Mouse (Mus musculus) gastrocnemius, adult 8-10 months (tissue): ENCODE results near the gene Lrrd1. TPM values are rescaled to one million over a fixed set of nuclear protein-coding genes. Genes with fewer than 3 reads are reported as not detected.
"Not testable (repeated sequence)": the region's sequence is repeated elsewhere in the genome, so short reads cannot be mapped to it uniquely, and the experiment has no call there.

ENCODE experiments used
- DNase-seq, 2 experiments: peaks; one replicate each; pipeline ENCODE4 v3.0.0; 2022; ENCODE audit warnings: low spot score in 2 of 2
- total RNA-seq, 4 experiments: library from RNA; stranded (reverse); gene quantifications; 2 replicates each; pipeline ENCODE4 v1.2.4; 2022

The Lrrd1 gene
- total RNA-seq = not detected

DNA sequence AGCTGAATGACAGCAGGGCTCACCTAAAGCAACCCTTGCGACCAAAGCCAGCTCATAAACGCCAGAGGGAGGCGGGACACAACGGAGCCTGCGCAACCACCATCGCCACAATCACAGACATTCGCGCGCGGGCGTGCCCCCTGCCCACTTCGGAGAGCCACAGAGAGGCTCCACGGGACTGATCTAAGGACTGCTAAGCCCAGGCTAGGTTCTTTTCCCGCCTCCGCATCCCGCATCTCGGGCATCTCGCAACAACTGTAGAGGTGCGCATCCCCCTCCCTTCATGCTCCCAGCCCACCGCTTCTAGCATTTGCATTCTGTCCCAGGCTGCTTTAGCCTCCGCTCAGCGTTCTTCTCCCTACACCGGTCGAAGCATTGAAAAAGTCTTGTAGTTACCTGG lies at the start of gene Lrrd1:
TSS of gene Lrrd1 (plus strand) at position 148 of the 400 bp plus-strand sequence.
- no peak for DNase-seq

- DNase-seq = not testable (repeated sequence)
Measured at GRCm38 (mm10) chr5:3797101-3797500, 47.9 kb upstream of the Lrrd1 start.

GRCm38 (mm10) chr5:3798656-3799055 lies 46.3 kb upstream of the Lrrd1 start:
- DNase-seq = not testable (repeated sequence)

DNA sequence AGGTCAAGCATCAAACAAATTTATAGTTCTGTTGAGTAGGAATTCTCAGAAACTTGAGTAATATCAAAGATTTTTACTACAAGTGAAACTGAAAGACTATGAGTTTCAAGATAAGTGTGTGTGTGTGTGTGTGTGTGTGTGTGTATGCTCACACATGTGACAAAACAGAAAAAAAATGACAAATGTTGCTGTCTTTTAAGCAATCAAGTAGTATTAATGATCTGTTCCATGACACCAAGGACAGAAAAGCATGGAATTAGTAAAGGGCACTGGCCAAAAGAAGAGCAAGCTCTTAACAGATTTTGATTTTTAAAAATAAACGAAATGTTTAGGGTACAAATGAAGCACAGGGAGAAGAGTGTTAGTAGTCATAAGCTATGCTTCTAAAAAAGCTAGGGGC lies 44.9 kb upstream of the Lrrd1 start:
- no peak for DNase-seq

DNA sequence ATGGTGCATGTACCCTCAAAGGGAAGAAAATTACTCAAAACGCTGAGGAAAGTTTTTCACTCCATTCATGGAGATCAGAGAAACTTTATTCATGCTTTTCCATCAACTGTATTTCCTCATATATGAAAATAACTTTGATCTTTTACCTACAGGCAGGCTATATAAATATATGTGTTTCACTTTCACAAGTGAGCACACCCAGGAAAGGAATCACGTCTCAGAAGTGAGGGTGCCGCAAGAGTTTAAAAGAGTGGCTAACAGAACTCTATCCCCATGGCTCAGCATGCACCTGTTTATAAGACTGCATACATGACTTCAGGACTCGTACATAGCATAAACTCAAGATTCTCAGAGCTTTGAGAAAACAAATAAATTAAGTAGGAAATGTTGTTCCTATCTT lies 44.1 kb upstream of the Lrrd1 start:
- DNase-seq = no peak

DNA sequence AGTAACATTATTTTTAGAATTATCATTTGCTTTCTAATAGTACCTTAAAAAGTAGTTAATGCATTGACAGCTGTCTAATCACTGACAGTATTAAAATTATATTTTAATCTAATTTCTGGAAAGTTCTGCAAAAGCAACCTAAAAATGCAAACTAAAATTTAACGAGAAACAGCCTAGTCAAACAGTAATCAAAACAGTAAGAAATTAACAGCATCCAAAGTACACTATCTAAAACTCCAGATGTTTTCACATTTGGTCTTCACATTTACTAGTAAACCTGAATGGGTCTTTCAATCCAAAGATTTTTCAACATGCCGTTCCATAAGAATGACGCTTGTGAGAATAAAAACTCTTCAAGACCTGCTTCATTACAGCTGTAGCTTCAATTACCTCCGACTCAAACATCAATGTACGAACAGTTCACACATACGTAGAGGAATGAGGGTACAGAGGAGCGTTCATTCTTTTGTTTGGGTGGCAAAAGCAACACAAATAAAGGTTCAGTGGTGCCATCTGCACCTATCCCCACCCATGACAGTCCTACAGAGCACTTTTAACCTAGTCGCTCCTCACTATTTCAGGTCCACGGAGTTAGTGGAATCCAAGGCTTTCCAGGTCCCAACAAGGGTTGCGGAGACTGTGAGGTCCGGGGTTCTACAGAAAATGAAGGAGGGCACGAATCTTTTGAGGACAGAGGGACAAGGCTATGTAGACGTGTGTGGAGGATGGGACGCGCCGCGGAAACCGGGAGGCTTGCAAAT lies 43.1 kb upstream of the Lrrd1 start:
- DNase-seq = no peak

GRCm38 (mm10) chr5:3802433-3803291 lies 42.3 kb upstream of the Lrrd1 start, which contains the start of the genes Ankib1 and Krit1:
Gene Ankib1, minus strand, starts transcription at chr5:3802925.
Gene Krit1, plus strand, starts transcription at chr5:3803184.
- peak; percentile 71 to 82 for DNase-seq

- DNase-seq = no peak
Measured at GRCm38 (mm10) chr5:3803292-3804165, 41.4 kb upstream of the Lrrd1 start.

DNA sequence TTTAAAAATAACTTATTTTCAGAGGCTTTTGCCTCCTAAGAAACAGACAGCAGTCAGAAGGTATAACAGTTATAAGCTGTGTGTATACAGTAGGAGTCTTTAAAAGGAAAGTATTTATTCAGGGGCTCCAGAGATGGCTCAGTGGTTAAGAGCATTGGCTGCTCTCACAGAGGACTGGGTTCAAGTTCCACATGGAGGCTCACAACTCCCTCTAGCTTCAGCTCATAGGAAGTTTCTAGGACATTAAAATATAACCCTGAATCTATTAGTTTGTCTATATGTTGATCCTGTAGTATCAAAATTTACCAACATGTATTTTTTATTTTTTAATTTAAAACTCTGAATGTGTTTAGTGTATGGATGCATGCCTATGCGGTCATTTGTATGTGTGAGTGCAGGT lies 36.5 kb upstream of the Lrrd1 start:
- no peak for DNase-seq

- no peak for DNase-seq
Measured at GRCm38 (mm10) chr5:3834107-3834506, 10.9 kb upstream of the Lrrd1 start.

GRCm38 (mm10) chr5:3870161-3870560 lies 25.2 kb downstream of the Lrrd1 start:
- no peak for DNase-seq

DNA sequence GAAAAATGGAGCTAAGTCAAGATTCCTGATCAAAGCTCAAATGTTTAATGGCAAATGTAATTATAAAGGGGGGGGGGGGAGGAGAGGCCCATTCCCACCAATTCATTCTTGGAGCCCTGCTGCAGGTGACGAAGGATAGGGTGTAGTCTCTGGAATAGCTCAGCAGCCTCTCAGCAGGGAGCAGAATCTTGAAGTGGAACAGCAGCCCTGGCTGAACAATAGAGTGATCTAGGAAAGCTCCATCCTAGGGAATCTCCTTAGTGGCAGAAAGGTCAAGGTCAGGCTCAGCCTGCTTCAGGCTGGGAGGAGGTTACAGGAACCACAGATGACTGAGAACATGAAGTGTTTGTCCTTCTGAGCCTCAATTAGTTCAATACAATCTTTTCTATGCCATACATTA lies 27.4 kb downstream of the Lrrd1 start:
- DNase-seq = no peak

DNA sequence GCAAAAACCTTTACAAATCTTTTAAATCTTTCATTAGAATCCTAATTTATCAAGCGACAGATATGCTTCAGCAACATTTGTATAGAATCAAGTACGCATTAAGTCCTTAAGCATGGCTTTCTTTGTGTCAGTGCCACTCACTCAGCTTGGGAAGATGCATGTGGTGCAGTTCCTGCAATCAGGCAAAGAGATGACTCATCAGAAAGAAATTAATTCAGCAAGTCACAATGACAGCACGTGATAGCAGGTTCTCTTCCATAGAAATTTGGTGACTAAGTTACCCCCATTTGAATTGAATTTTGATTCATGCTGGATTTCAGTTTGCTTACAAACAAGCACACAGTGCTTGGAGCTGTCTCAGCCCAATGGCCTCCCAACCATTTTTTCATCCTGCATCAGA lies 28.5 kb downstream of the Lrrd1 start:
- DNase-seq = no peak

GRCm38 (mm10) chr5:3886862-3887261 lies 41.9 kb downstream of the Lrrd1 start:
- DNase-seq = not testable (repeated sequence)

DNA sequence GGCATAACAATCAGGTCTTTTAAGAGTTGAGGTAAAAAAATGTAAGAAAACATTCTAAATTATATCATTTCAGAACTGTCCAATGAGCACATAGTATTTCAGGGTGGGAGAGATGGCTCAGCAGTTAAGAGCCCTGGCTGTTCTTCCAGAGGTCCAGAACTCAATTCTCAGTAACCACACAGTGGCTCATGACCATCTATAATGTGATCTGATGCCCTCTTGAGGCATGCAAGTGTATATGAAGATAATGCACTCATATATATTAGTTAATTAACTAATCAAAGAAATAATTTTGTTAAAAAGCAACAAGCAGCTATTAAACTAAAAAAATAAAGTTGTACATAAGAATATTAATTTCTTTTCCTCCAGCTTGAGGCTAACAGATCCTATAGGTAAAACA lies 44.2 kb downstream of the Lrrd1 start:
- DNase-seq = no peak

GRCm38 (mm10) chr5:3893459-3894293 lies 48.7 kb downstream of the Lrrd1 start, which contains the start of gene Mterf1a:
Gene Mterf1a, minus strand, starts transcription at chr5:3893933.
- peak; percentile 15 for DNase-seq

DNA sequence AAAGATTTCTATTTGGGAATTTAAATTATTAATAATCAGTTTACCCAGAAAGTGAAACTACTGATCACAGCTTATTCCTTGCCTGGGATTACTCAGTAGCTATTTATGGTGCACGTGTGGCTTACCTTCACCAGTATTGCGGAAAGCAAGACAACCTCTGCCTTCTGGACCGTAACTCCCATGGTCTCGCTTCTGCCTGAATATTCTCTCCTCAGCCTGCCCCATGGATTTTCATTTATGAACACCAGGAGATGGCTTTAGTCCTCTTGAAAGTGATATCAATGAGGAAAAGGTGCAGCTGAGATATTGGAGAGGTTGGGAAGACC lies 49.3 kb downstream of the Lrrd1 start:
- not testable (repeated sequence) for DNase-seq

DNA sequence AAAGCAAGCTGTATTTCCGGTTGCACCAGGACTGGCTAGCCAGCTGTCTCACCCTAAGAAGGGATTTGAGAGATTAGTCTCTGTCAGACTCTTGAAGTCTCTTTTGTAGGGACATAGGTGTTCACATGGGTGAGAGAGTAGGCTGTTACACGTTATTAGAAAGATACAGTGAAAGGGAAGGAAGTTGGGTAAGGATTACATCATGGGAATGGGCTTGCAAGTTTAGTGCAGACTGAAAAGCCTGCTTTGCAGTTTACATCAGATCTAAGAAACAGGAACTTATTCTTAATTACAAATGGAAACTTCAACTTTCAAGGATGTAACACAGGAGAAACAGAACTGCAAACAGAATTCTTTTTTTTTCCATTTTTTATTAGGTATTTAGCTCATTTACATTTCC lies 60.5 kb downstream of the Lrrd1 start:
- DNase-seq = no peak
